23 mouse cellular contexts compared by ENCODE assay signal in genomic region chr14:68721156-68721555, GRCm38 (mm10).
DNase-seq lines count a peak whose midpoint lies in the region; ATAC-seq and TF ChIP-seq lines count a peak whose summit lies in the region.
"Had no signal": no experiment of that assay in that cellular context is flagged by ENCODE, and none has a peak within 500 bp of the region (broad histone marks: within the 10 kb centered on the region; RNA-seq: fewer than 3 reads in every experiment).

No protein-coding gene starts in this region.

- no peaks in the 10 kb centered on the region for H3K27me3 ChIP-seq in lung, postnatal 0 days (replicated peaks; ENCODE audit: insufficient read depth, low read length)
- H3K27me3 ChIP-seq: embryonic facial prominence, embryonic 12.5 days; forebrain, embryonic 13.5 days; intestine, embryonic 15.5 days; limb, embryonic 15.5 days; liver, embryonic 15.5 days; midbrain, embryonic 13.5 days; stomach, embryonic 15.5 days had no signal

- H3K4me1 ChIP-seq in lung, postnatal 0 days (ENCODE audit: insufficient read depth, low read depth, low read length) = 0 out of 2 replicates have a peak, but pooled peaks cover 2% of the 10 kb centered on the region
- H3K4me1 ChIP-seq: embryonic facial prominence, embryonic 12.5 days; forebrain, embryonic 13.5 days; intestine, embryonic 15.5 days; limb, embryonic 15.5 days; liver, embryonic 15.5 days; midbrain, embryonic 13.5 days; stomach, embryonic 15.5 days had no signal

- TF ChIP-seq EP300 in lung, postnatal 0 days (IDR thresholded peaks at IDR 0.05) = no peak

- H3K9ac ChIP-seq in lung, postnatal 0 days (replicated peaks; ENCODE audit: low read depth) = no peak overlapping the region
- H3K9ac ChIP-seq: embryonic facial prominence, embryonic 12.5 days; forebrain, embryonic 13.5 days; intestine, embryonic 15.5 days; limb, embryonic 15.5 days; liver, embryonic 15.5 days; midbrain, embryonic 13.5 days; stomach, embryonic 15.5 days had no signal

- peak; percentile 71 for ATAC-seq in lung, postnatal 0 days
- ATAC-seq: forebrain, embryonic 13.5 days; hindbrain, embryonic 16.5 days; intestine, embryonic 15.5 days; midbrain, embryonic 13.5 days had no signal

- H3K27ac ChIP-seq in lung, postnatal 0 days (ENCODE audit: low read length) = no peak overlapping the region
- H3K27ac ChIP-seq: embryonic facial prominence, embryonic 12.5 days; forebrain, embryonic 13.5 days; intestine, embryonic 15.5 days; limb, embryonic 15.5 days; liver, embryonic 15.5 days; midbrain, embryonic 13.5 days; stomach, embryonic 15.5 days had no signal

- WGBS in lung, postnatal 0 days = 37% methylated on average over 6 of the region's 6 CpGs

- DNase-seq in adrenal gland, adult 2 months = peak; percentile 13
- DNase-seq in adrenal gland, adult 18-20 months (ENCODE audit: low spot score in 2 of 2) = no peak
- DNase-seq in 3T3-L1 (ENCODE audit: low read depth, low spot score) = peak; percentile 40
- DNase-seq in adrenal gland, postnatal 25 days = peak; percentile 2
- DNase-seq in lung, postnatal 0 days (ENCODE audit: low spot score) = peak; percentile 80
- no peak for DNase-seq in heart, postnatal 10 days
- DNase-seq in left cerebral cortex, adult 11 months (ENCODE audit: low spot score) = no peak
- DNase-seq in urinary bladder, postnatal 4 days (ENCODE audit: low spot score in 2 of 2) = no peak
- DNase-seq: cerebellum, adult 2 months; cerebellum, postnatal 25 days; gastrocnemius, postnatal 36 days; layer of hippocampus, postnatal 36 days; right cerebral cortex, postnatal 25 days; thymus, postnatal 25 days had no signal

- intact Hi-C loops in heart, postnatal 10 days (cut with DNase I) = no loop called here

- no peak for TF ChIP-seq CTCF in lung, postnatal 0 days (IDR thresholded peaks at IDR 0.05)

- no peak overlapping the region for H3K4me2 ChIP-seq in lung, postnatal 0 days (replicated peaks; ENCODE audit: low read depth, low read length)
- H3K4me2 ChIP-seq: embryonic facial prominence, embryonic 12.5 days; forebrain, embryonic 13.5 days; intestine, embryonic 15.5 days; limb, embryonic 15.5 days; liver, embryonic 15.5 days; midbrain, embryonic 13.5 days; stomach, embryonic 15.5 days had no signal

- H3K9me3 ChIP-seq in lung, postnatal 0 days (ENCODE audit: low read length) = no peaks in the 10 kb centered on the region
- H3K9me3 ChIP-seq: embryonic facial prominence, embryonic 12.5 days; forebrain, embryonic 13.5 days; intestine, embryonic 15.5 days; limb, embryonic 15.5 days; liver, embryonic 15.5 days; midbrain, embryonic 13.5 days; stomach, embryonic 15.5 days had no signal

- H3K4me3 ChIP-seq in lung, postnatal 0 days (ENCODE audit: low read depth, low read length) = no peak overlapping the region
- H3K4me3 ChIP-seq: embryonic facial prominence, embryonic 12.5 days; erythroblast, embryonic 14.5 days; forebrain, embryonic 13.5 days; intestine, embryonic 15.5 days; limb, embryonic 15.5 days; liver, embryonic 15.5 days; midbrain, embryonic 13.5 days; stomach, embryonic 15.5 days had no signal

- H3K36me3 ChIP-seq in lung, postnatal 0 days (ENCODE audit: insufficient read depth, low read length) = no peaks in the 10 kb centered on the region
- H3K36me3 ChIP-seq: embryonic facial prominence, embryonic 12.5 days; intestine, embryonic 15.5 days; limb, embryonic 15.5 days; liver, embryonic 15.5 days; midbrain, embryonic 13.5 days; stomach, embryonic 15.5 days had no signal

Comparison
In these comparisons a context has a peak if more than half of its experiments do, and no peak if none do; other contexts are left out.
1. DNase-seq: peak in adrenal gland, adult 2 months (single experiment), 3T3-L1 (single experiment), adrenal gland, postnatal 25 days (single experiment) and lung, postnatal 0 days (single experiment); none in adrenal gland, adult 18-20 months (0 of 2), heart, postnatal 10 days (0 of 2), left cerebral cortex, adult 11 months (single experiment) and urinary bladder, postnatal 4 days (0 of 2).